Mouse (Mus musculus) heart, adult 2 months (tissue): ENCODE results near the gene Umad1.

ENCODE experiments used
- CTCF ChIP-seq: fragments of 200-600 bp; IDR thresholded peaks from 2 replicates; pipeline ENCODE4 v1.8.1; 2022; ENCODE audit warnings: antibody characterized with exemption, mild to moderate bottlenecking, moderate library complexity
- EP300 ChIP-seq: fragments of 200-500 bp; IDR thresholded peaks from 2 replicates; pipeline ENCODE4 v1.6.1; 2011; ENCODE audit warnings: low read depth, low read length, control low read depth; ENCODE audit not compliant: insufficient read depth
- POLR2A ChIP-seq: fragments of 200-500 bp; IDR thresholded peaks from 2 replicates; pipeline ENCODE4 v1.6.1; 2011; ENCODE audit warnings: mild to moderate bottlenecking, low read depth, low read length, control low read depth; ENCODE audit not compliant: insufficient read depth

- TF ChIP-seq CTCF (no peak), POLR2A (no peak), EP300 (no peak)
Observed at GRCm38 (mm10) chr6:8495109-8495826, 236.2 kb downstream of the Umad1 start.
